Mouse (Mus musculus) T-helper 2 cell (primary cell): ENCODE data around the gene Ptger2.

ENCODE experiments used
- in situ Hi-C: fragments of 300-600 bp; cut with MboI, MseI; formaldehyde crosslinking; loops from one replicate; pipeline ENCODE4 v1.15.1; 2025; ENCODE audit warnings: high pct_unique_total_duplicates

Ptger2 gene

DNA sequence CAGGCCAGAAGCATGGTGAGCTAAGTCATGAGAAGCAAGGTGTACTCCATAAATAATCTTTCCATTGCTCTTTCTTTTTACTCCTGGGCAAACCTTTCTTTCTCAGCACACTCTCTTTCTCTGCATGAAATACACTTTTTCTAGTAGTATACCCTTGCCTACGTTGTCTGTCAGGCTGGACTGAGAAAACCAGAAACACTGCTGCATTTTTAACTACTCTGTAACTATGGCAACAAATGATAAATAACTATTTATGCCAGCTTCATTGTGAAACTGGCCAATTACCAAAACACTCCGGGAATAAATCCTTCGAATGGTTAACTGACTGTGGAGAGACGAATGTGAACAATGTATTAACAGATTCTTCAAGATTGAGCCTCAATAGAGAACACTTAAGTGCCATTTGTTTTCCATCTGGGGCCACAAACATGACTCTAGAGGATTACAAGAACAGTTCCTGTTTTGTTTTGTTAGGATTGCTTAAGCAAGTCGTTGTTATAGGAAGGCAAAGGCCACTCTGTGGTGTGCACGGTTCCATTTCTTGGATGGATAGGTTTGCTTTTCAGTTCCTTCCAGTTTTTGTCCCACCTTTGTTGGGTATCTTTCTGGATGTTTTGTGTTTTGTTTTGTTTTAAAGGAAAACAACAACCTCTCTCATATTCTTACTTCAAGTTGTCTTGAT is at the start of gene Ptger2:
Gene Ptger2 (plus strand): TSS at position 522 of the 682 bp plus-strand sequence.
- in situ Hi-C loops, result loop anchor here (5.0 kb wide), 1 partner anchor 49 kb away; no protein-coding TSS in a partner anchor

DNA sequence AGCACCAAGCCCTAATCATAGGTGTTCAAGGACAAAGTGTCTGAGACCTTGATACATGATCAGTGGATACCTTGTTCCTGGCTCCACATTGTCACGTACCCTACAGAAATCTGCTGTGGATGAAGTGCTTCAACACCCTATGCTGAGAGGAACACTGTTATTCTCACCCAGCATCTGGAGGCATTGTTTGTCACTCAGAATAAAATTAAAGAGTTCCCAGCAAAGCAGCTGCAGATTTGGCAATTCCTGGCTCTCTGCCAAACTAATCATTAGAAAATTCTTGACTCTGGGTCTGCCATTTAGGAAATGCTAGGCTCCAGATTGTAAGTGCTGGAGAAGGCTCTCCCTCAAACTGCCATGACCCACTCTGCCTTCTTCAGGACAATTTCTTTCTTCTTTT is 27.2 kb upstream of the Ptger2 start:
- in situ Hi-C loops, result no loop called here

DNA sequence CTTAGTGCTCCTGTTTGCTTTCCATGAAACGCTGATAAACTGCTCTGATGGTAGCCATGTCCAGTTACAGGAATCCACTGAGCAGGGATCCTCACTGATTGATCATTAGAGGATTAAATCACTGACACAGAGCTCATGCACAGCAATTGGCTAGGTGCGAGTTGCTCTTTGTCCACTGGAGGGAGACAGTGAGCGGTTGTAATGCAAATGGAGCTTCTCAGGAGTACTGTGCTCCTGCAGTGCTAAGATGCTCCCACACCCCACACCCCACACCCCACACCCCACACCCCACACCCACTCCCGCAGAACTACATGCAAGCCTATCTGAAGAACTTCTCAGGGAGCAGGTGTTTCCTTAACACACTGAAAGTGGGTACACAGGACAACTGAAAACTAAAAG is 10.7 kb upstream of the Ptger2 start:
- in situ Hi-C loops, result loop anchor here (5.0 kb wide), 1 partner anchor 175 kb away; no protein-coding TSS in a partner anchor

DNA sequence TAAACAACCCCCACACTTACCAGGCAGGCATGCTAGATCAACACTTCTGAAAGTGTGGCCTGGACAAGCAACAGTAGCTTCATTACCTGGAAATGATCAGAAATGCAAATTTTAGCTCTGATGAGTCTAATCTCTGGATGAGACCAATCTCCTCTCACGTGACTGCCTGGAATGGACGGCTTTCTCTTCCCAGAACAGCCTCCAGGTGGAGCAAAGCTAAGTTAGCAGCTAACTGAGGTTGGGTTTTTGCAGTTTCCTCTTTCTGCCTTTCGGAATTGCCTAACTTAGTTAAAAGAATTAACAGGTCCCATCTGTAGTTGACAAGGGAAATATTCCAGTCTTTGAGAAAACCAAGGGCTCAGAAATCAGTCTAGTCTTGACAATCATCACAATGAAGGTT is 8.1 kb upstream of the Ptger2 start:
- in situ Hi-C loops, result loop anchor here (5.0 kb wide), 2 partner anchors 122 to 172 kb away; no protein-coding TSS in a partner anchor

DNA sequence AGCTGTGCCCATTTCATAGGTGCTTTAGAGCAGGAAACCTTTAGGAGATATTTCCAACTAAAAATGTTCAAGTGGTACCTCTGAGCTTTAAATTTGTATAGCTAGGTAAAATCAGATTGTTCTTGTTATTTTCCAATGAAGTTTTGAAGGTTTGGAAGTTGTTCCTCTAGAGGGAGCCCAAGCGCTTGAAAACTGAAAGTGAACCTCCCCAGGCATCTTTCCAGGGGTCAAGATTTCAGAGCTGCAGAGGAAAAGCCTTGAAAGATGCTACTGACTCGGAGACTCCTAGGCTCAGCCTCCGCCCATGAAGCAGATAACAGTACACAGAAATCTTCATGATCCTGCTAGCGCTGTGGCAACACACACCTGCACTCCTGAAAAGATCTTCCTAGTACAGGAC is 6.5 kb upstream of the Ptger2 start:
- in situ Hi-C loops, result loop anchor here (5.0 kb wide), 1 partner anchor 121 kb away; no protein-coding TSS in a partner anchor

DNA sequence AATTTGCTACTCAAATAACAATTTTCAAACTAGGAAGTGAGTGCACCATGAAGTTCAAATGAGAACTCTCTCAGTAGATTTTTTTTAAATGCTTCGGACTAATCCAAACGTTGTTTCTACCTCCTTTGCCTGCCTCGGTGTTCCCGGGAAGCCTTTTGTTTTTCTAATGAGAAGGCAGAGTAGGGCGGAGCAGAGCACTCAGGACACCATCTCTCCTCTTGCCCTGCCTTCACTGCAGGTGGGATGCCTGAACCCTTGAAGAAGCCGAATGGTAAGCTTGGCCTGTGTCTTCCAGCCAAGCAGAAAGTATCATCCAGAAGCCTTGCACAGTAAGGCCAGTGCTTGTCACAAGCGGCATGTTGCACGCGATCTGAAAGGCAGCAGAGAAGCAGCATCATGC is 3.9 kb upstream of the Ptger2 start:
- in situ Hi-C loops, result loop anchor here (5.0 kb wide), 1 partner anchor 118 kb away; no protein-coding TSS in a partner anchor

DNA sequence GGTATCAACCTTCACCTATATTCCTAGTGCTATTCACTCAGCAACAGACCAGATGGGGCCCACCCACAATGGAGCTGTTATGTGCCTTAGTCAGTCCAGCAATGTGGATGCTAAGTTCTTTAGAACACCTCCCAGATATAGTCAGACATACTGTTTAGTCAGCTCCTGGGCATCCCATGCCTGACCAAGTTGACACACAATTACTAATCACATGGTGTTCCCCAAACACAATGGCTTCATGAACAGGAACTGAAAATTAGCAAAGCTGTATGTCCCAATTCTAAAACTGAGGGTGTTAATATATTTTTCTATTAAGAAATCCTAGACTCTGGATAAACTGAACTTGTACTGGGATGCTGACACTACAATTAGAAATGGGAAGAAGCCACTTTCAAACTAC is 1.7 kb upstream of the Ptger2 start:
- in situ Hi-C loops, result loop anchor here (5.0 kb wide), 1 partner anchor 51 kb away; no protein-coding TSS in a partner anchor

DNA sequence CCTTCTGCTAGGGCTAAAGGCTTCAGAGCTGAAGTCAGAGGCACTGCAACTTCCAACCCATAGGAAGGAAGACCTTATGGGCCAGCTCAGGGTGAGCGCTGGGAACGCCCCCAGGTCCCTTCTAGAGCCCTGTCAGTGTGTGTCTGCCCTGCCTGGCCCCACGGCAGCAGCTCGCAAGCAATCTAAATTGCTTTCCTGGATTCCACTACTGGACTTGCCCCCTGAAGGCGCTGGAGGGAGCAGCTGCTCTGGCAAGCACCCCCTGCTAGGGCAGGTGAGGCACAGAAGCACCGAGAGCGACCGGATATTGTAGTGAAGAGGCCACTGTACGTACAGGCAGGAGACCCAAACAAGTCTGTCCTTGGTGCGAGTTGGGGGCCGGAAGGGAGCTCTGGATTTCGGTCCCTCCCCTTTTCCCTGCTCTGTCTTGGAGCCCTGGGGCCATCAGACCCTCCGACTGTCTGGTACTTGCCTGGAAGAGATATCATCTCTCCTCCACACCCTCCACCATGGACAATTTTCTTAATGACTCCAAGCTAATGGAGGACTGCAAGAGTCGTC is 541 bp downstream of the Ptger2 start:
- in situ Hi-C loops, result loop anchor here (5.0 kb wide), 1 partner anchor 49 kb away; no protein-coding TSS in a partner anchor

DNA sequence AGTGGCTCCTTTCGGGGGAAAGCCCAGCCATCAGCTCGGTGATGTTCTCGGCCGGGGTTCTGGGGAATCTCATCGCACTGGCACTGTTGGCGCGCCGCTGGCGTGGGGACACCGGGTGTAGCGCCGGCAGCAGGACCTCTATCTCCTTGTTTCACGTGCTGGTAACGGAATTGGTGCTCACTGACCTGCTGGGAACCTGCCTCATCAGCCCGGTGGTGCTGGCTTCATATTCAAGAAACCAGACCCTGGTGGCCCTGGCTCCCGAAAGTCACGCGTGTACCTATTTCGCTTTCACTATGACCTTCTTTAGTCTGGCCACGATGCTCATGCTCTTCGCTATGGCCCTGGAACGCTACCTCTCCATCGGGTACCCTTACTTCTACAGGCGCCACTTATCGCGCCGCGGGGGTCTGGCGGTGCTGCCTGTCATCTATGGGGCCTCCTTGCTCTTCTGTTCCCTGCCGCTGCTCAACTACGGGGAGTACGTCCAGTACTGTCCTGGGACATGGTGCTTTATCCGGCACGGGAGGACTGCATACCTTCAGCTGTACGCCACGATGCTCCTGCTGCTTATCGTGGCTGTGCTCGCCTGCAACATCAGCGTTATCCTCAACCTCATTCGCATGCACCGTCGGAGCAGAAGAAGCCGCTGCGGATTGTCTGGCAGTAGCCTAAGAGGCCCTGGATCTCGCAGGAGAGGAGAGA is 1.2 kb downstream of the Ptger2 start:
- in situ Hi-C loops, result loop anchor here (5.0 kb wide), 1 partner anchor 48 kb away; no protein-coding TSS in a partner anchor

DNA sequence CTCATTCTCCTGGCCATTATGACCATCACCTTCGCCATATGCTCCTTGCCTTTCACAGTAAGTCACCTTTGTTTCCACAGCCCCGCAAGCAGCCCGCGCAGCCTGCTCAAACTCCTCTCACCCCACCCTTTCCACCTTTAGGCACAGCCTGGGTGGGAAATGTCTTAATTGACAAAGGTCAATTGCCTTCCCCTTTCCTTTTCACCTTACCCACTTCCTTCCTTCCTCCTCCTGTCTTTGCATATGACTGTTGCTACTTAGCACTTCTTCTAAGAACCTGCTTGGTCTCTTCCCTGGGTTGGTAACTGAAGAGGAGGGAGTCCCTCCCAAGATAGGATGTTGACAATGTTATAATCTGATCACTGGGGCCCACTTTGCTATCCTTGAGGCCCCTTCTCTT is 1.8 kb downstream of the Ptger2 start:
- in situ Hi-C loops, result loop anchor here (5.0 kb wide), 1 partner anchor 48 kb away; no protein-coding TSS in a partner anchor

DNA sequence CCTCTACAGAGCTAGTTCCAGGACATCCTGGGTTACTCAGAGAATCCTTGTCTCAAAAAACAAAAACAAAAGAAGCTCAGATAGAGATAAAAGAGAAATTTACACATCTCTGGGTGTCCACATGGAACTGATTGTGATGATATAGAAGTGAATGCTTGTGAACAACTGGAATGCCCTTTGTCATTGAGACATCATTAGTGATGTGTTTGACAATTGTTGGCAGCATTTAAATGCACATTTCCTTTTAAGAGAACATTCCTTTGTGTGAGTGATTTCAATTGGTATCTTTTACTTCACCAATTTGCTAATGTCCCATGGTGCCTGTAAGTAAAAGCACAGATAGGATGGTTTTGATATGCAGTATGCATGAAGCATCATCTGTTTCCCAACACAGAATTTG is 6.3 kb downstream of the Ptger2 start:
- in situ Hi-C loops, result no loop called here

DNA sequence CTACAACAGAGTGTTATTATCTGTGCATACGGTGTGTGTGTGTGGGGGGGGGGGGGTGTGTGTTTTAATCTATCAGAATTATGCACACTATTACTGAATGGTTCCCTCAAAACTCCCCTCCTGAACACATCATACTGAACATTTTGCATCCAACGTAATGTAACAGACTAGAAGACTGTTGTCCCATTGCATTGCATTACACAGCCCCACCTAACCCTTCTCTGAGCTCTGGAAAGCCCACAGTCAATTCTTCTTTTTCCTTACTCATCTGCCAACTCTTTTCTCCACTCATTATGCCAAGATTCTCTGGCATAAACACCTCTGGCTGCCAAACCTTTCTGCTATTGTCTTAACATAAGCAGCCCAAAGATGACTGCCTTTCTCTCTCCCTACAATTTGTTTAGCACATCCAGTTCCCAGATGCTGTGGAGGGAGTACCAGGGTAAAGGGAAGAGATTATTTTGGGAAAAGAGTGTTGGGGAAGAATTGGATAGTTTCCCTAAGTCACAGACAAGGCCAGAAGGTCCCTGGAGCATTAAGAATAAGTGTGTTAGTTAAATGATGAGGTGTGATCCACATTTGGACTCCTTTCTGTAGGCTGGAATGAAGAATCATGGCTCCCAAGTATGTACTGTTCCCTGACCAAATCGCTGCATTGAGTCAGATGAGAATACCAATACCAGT is 12.2 kb downstream of the Ptger2 start:
- in situ Hi-C loops, result no loop called here

DNA sequence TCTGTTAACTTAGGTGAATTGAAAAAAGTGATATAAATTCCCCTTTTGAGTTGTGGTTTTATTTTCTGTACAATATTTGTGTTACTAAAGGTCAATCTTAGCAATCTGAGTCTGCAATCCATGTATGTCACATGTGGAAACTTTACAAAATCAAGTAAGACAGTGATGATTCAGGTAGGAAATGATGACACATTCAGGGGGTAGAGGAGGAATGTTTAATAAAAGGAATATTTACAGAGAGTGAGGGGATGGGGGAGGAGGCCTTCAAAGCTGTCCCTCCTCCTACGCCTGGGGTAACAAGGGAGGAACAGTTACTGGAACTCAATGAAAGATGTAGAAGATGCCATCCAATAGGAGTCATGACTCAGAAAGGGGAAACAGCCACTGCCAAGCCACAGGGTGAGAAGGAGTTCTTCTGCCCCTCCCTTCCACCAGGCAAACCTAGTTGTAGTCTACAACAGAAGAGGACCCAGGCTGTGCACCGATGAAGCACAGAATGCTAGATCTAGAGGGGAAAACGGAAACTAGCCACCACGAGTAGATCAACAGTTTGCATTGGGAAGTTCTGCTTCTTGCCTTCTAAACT is 17.8 kb downstream of the Ptger2 start:
- in situ Hi-C loops, result loop anchor here (5.0 kb wide), 1 partner anchor 47 kb away; no protein-coding TSS in a partner anchor

DNA sequence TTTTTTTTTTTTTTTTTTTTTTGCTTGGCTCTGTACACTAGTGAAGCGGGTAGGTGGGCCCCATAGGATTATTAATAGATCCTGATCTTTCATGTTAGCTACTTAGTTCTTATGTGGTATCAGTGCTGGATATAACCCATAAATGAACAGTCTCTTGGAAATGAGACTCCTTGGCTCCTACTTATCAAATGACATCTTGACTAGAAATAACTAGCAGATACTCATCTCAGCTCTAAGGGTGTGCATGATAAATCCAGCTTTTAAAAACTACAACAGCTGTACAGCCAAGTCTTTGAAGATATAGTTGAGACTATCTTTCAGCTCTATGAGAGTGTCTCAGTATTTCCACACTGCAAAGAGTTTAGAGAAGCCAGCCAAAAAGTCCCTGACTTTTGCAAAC is 21.2 kb downstream of the Ptger2 start:
- in situ Hi-C loops, result loop anchor here (5.0 kb wide), 1 partner anchor 43 kb away; no protein-coding TSS in a partner anchor

DNA sequence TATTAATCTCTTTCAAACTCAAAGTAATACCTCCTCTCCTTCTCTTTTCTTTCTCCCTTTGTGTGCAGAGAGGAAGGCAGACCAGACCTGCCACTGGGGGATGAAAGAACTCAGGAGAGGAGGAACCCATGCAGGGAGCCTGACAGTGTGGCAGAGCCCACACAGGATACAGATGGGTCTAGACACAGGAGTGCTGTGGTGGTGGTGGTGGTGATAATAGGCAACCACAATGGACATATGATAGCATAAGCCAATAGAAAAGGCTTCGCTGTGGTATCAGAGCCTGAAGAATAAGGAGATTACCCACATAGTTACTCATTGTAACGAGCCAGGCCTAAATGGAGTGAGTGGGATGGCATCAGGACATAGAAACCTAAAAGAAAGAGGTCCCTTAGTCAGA is 23.3 kb downstream of the Ptger2 start:
- in situ Hi-C loops, result no loop called here

DNA sequence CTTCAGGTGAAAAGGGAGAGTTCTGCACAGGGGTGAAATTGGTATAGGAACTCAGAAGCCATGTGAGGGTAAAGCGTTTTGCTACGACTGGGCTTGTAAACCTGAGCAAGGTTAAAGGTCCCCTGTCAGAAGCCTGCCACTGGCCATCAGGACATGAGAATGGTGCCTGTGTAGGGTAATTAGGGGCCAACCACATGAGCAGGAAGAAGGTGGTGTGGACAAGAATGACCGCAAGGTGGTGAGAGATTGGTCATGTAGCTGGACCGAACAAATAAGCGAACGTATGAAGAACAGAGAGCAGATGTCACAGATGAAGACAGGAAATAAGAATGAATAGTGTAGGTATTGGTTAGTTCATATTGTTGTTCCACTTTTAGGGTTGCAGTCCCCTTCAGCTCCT is 23.7 kb downstream of the Ptger2 start:
- in situ Hi-C loops, result no loop called here

DNA sequence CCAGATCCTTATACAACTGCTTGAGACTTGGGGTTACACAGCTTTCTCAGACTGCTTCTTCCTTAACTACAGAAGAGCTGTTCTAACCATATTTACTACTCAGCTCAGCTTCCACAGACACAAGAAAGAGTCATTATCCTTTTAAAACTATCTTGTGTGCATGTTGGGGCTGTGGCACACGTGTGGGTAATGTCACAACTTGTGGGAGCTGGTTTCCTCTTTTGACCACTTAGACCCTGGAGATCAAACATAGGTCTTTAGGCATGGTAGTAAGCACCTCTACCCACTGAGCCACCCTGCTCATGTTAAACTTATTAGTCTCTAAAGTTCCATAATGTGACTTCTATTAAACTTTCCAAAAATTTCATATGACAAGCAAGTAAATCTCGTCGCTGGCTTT is 33.6 kb downstream of the Ptger2 start:
- in situ Hi-C loops, result no loop called here

DNA sequence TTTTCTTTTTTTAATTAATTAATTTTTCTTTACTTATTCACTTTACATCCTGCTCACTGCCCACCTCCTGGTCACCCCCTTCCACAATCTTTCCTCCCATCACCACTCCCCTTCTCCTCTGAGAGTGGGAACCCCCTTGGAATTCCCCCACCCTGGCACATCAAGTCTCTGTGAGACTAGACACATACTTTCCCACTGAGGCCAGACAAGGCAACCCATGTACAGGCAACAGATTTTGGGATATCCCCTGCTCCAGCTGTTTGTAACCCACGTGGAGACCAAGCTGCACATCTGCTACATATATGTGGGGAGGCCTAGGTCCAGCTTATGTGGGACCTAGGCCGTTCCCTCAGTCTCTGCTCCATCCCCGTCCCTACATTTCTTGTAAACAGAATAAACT is 46.3 kb downstream of the Ptger2 start:
- in situ Hi-C loops, result no loop called here

DNA sequence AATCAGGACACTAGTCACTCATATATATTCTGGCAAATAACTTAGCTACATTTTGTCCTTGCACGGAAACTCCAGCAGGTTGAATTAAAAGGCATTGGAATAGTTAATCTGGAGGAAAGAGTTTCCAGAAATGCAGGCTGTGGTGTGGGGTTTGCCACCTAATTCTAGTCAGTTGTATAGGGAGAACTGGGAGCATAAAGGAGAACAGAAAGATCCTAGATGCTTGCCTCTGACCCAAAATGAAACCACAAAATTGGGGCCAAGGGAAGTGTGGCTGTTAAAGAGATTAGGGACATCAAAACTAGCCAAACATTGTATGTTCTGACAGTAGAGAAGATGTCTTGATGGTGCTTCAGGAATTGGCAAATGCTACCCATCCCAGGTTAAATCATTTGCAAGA is 48.6 kb downstream of the Ptger2 start:
- in situ Hi-C loops, result loop anchor here (5.0 kb wide), 1 partner anchor 49 kb away; the partner anchor contains the start of gene Ptger2

DNA sequence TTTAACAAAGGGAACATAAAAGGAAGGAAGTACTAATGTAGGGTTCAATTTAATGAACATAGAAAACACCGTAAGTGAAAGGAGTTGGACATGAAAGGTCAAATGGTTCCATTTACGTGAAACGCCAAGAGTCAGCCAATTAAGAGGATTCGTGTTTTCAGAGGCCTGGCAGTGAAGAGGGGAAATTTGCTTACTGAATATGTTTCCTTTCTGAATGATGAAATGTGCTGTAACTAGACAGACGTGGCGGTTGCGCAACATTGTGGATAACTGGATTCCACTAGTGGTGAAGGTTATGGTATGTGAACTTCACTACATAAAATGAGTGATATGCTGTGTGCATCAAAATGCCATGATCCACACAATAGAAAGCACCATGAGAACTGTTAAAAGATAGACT is 50.1 kb downstream of the Ptger2 start:
- in situ Hi-C loops, result loop anchor here (5.0 kb wide), 1 partner anchor 51 kb away; the partner anchor contains the start of gene Ptger2

DNA sequence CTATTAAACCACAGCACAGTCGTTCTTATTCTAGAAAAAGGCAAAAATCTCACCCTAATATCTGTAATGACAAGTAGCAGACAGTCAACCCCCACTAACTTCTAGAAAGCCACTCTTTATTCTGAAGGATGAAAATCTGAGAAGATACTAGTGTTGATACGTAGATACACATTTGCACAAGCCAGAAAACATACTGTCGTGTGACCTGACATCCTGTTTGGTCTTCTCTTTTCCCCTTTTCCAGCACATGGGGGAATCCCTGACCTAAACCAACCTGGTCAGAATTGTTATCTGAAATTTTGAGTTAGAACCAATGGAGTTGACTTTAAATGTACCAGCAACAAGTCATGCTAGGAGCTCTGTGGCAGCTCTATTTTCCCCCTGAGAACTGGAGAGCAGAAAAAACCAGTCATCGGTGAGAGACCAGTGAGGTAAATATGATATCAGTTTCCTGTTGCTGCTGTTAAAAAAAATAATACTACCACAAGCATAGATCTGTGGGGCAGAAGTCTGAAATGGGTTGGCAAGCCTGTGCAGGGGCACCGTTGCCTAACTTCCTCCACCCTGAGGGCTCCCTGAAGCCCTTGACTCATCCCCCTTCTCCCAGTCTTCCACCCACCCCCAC is 53.0 kb downstream of the Ptger2 start:
- in situ Hi-C loops, result no loop called here
